Mouse (Mus musculus): ENCODE data around the gene Gnao1.

- TF ChIP-seq CTCF (IDR thresholded peaks at IDR 0.05; ENCODE audit: borderline replicate concordance, insufficient read depth, low read length) = no peak
- no peak for TF ChIP-seq POLR2A (IDR thresholded peaks at IDR 0.05; ENCODE audit: low read depth, low read length)
Measured at GRCm38 (mm10) chr8:93809226-93809625, 540 bp upstream of the Gnao1 start.
